Mouse (Mus musculus) forebrain, embryonic 14.5 days (tissue): ENCODE measurements around the gene Adgrf5. TPM values are rescaled to one million over a fixed set of nuclear protein-coding genes. Genes with fewer than 3 reads are reported as not detected.
A peak's percentile ranks its signal among the peaks of the same experiment; 100 is the strongest.

Experiments used
- ATAC-seq: fragments of 200-750 bp; cut with Nextera tagmentation; 2 replicates; pipeline ENCODE4 v1.8.0; 2017; ENCODE audit warnings: mild to moderate bottlenecking, moderate library complexity
- DNase-seq: peaks from one replicate; pipeline ENCODE4 v3.0.0-alpha.2; 2015; ENCODE audit warnings: low spot score
- H3K27ac ChIP-seq: fragments of 300-500 bp; sonication (generic); 2 replicates; pipeline ENCODE4 v1.5.1; 2014; ENCODE audit warnings: low read depth, mild to moderate bottlenecking, control low read depth, low read length, moderate library complexity
- H3K27me3 ChIP-seq: fragments of 300-500 bp; sonication (generic); replicated peaks from 2 replicates; pipeline ENCODE4 v1.6.1; 2014; ENCODE audit warnings: low read length, control low read depth, mixed read lengths; ENCODE audit not compliant: control insufficient read depth, insufficient read depth
- H3K36me3 ChIP-seq: fragments of 300-500 bp; sonication (generic); 2 replicates; pipeline ENCODE4 v1.6.1; 2014; ENCODE audit warnings: low read length, control low read depth; ENCODE audit not compliant: control insufficient read depth, insufficient read depth
- H3K4me1 ChIP-seq: fragments of 300-500 bp; sonication (generic); 2 replicates; pipeline ENCODE4 v1.6.1; 2014; ENCODE audit warnings: antibody characterized with exemption, low read length, control low read depth; ENCODE audit not compliant: control insufficient read depth, insufficient read depth
- H3K4me2 ChIP-seq: fragments of 300-500 bp; sonication (generic); 2 replicates; pipeline ENCODE4 v1.6.1; 2014; ENCODE audit warnings: mild to moderate bottlenecking, control low read depth, low read length
- H3K4me3 ChIP-seq: fragments of 300-500 bp; sonication (generic); 2 replicates; pipeline ENCODE4 v1.5.1; 2014; ENCODE audit warnings: low read depth, low read length, control low read depth
- H3K9ac ChIP-seq: fragments of 300-500 bp; sonication (generic); 2 replicates; pipeline ENCODE4 v1.6.1; 2014; ENCODE audit warnings: mild to moderate bottlenecking, low read length, control low read depth, moderate library complexity
- H3K9me3 ChIP-seq: fragments of 300-500 bp; sonication (generic); replicated peaks from 2 replicates; pipeline ENCODE4 v1.6.1; 2016; ENCODE audit warnings: low read length, control low read depth, mixed read lengths; ENCODE audit not compliant: control insufficient read depth
- WGBS: fragments of 180-500 bp; shearing (Covaris S2); extraction: QIAGEN DNeasy Blood & Tissue Kit; methylation state at CpG from one replicate; pipeline ENCODE4 v1.1.7; 2014; 5-methylcytosine and 5-hydroxymethylcytosine counted together
- polyA plus RNA-seq: library from polyadenylated mRNA; unstranded; fragments of >200 nt; fragmentation: Nextera tagmentation; extraction: Ambion mirVana; gene quantifications from 2 replicates; pipeline ENCODE4 v1.2.1, GENCODE M21; 2014

The Adgrf5 gene
- polyA plus RNA-seq, 1 experiment from 2014 or later, result 3.7 TPM

- no peak overlapping the region for H3K4me2 ChIP-seq
- no peak overlapping the region for H3K4me3 ChIP-seq
- ATAC-seq (no peak), DNase-seq (no peak)
- H3K27me3 ChIP-seq, result no peaks in the 10 kb centered on the region
- H3K4me1 ChIP-seq, result no peaks in the 10 kb centered on the region
- H3K36me3 ChIP-seq, result no peaks in the 10 kb centered on the region
- no peak overlapping the region for H3K9ac ChIP-seq
- no peak overlapping the region for H3K27ac ChIP-seq
- 82% methylated on average over 7 of the region's 7 CpGs for WGBS
- H3K9me3 ChIP-seq, result no peaks in the 10 kb centered on the region
These were observed 52.9 kb downstream of the Adgrf5 start for GRCm38 (mm10) chr17:43413182-43413581.

- no peak overlapping the region for H3K4me3 ChIP-seq
- H3K4me2 ChIP-seq, result no peak overlapping the region
- DNase-seq (no peak), ATAC-seq (no peak)
- H3K9ac ChIP-seq, result no peak overlapping the region
- no peak overlapping the region for H3K27ac ChIP-seq
- H3K9me3 ChIP-seq, result no peaks in the 10 kb centered on the region
- no peaks in the 10 kb centered on the region for H3K27me3 ChIP-seq
- H3K36me3 ChIP-seq, result no peaks in the 10 kb centered on the region
- H3K4me1 ChIP-seq, result no peaks in the 10 kb centered on the region
- WGBS, result 85% methylated on average over 5 of the region's 5 CpGs
These were observed 59.0 kb downstream of the Adgrf5 start for GRCm38 (mm10) chr17:43419204-43419603.

GRCm38 (mm10) chr17:43420381-43420780 is 60.1 kb downstream of the Adgrf5 start:
- ATAC-seq (no peak), DNase-seq (no peak)
- no peaks in the 10 kb centered on the region for H3K9me3 ChIP-seq
- no peak overlapping the region for H3K4me2 ChIP-seq
- H3K4me3 ChIP-seq, result no peak overlapping the region
- no peak overlapping the region for H3K9ac ChIP-seq
- no peaks in the 10 kb centered on the region for H3K4me1 ChIP-seq
- H3K27ac ChIP-seq, result no peak overlapping the region
- no peaks in the 10 kb centered on the region for H3K36me3 ChIP-seq
- no peaks in the 10 kb centered on the region for H3K27me3 ChIP-seq
- WGBS, result 86% methylated on average over 3 of the region's 3 CpGs

GRCm38 (mm10) chr17:43423953-43424352 is 63.7 kb downstream of the Adgrf5 start:
- H3K9ac ChIP-seq, result no peak overlapping the region
- no peaks in the 10 kb centered on the region for H3K4me1 ChIP-seq
- ATAC-seq (no peak), DNase-seq (no peak)
- H3K27me3 ChIP-seq, result no peaks in the 10 kb centered on the region
- H3K27ac ChIP-seq, result no peak overlapping the region
- H3K4me2 ChIP-seq, result no peak overlapping the region
- no peak overlapping the region for H3K4me3 ChIP-seq
- 81% methylated on average over 5 of the region's 5 CpGs for WGBS
- H3K36me3 ChIP-seq, result no peaks in the 10 kb centered on the region
- no peaks in the 10 kb centered on the region for H3K9me3 ChIP-seq

- DNase-seq (no peak), ATAC-seq (no peak)
- Histone ChIP-seq H3K27ac (no peak overlapping the region), H3K4me2 (no peak overlapping the region), H3K9me3 (no peaks in the 10 kb centered on the region), H3K27me3 (no peaks in the 10 kb centered on the region), H3K36me3 (no peaks in the 10 kb centered on the region), H3K9ac (no peak overlapping the region), H3K4me3 (no peak overlapping the region), H3K4me1 (no peaks in the 10 kb centered on the region)
- WGBS, result 83% methylated on average over 5 of the region's 5 CpGs
These were observed 71.4 kb downstream of the Adgrf5 start for GRCm38 (mm10) chr17:43431692-43432091.

GRCm38 (mm10) chr17:43434485-43434884 is 74.2 kb downstream of the Adgrf5 start:
- no peaks in the 10 kb centered on the region for H3K4me1 ChIP-seq
- DNase-seq (peak; percentile 45), ATAC-seq (peak; percentile 32; the same call in 1 of the 2 replicates)
- H3K4me3 ChIP-seq, result no peak overlapping the region
- H3K4me2 ChIP-seq, result no peak overlapping the region
- 65% methylated on average over 8 of the region's 8 CpGs for WGBS
- H3K9ac ChIP-seq, result no peak overlapping the region
- no peaks in the 10 kb centered on the region for H3K27me3 ChIP-seq
- no peaks in the 10 kb centered on the region for H3K9me3 ChIP-seq
- no peaks in the 10 kb centered on the region for H3K36me3 ChIP-seq
- no peak overlapping the region for H3K27ac ChIP-seq

GRCm38 (mm10) chr17:43451216-43451615 is 91.0 kb downstream of the Adgrf5 start:
- Histone ChIP-seq H3K27me3 (no peaks in the 10 kb centered on the region), H3K9me3 (no peaks in the 10 kb centered on the region), H3K4me1 (no peaks in the 10 kb centered on the region), H3K27ac (no peak overlapping the region), H3K4me3 (no peak overlapping the region), H3K9ac (no peak overlapping the region), H3K4me2 (no peak overlapping the region), H3K36me3 (no peaks in the 10 kb centered on the region)
- ATAC-seq (no peak), DNase-seq (no peak)
- 100% methylated on average over 1 of the region's 1 CpGs for WGBS

GRCm38 (mm10) chr17:43458598-43458997 is 98.3 kb downstream of the Adgrf5 start:
- Histone ChIP-seq H3K27me3 (no peaks in the 10 kb centered on the region), H3K9ac (no peak overlapping the region), H3K4me3 (no peak overlapping the region), H3K4me2 (no peak overlapping the region), H3K4me1 (no peaks in the 10 kb centered on the region), H3K36me3 (no peaks in the 10 kb centered on the region), H3K27ac (no peak overlapping the region), H3K9me3 (no peaks in the 10 kb centered on the region)
- peak; percentile 33; the same call in 1 of the 2 replicates for ATAC-seq
- WGBS, result 9% methylated on average over 9 of the region's 9 CpGs
- peak; percentile 85 for DNase-seq

- Histone ChIP-seq H3K9me3 (no peaks in the 10 kb centered on the region), H3K4me3 (no peak overlapping the region), H3K27ac (no peak overlapping the region), H3K4me1 (no peaks in the 10 kb centered on the region), H3K36me3 (no peaks in the 10 kb centered on the region), H3K4me2 (no peak overlapping the region), H3K27me3 (no peaks in the 10 kb centered on the region), H3K9ac (no peak overlapping the region; the same call in 1 of the 2 replicates)
- ATAC-seq (no peak; the same call in none of the 2 replicates), DNase-seq (no peak)
- 80% methylated on average over 12 of the region's 12 CpGs for WGBS
These were observed 99.5 kb downstream of the Adgrf5 start for GRCm38 (mm10) chr17:43459737-43460230.
